Mouse (Mus musculus) limb, embryonic 12.5 days (tissue): ENCODE measurements around the gene Rbp4. TPM values are rescaled to one million over a fixed set of nuclear protein-coding genes. Genes with fewer than 3 reads are reported as not detected.
A peak's percentile ranks its signal among the peaks of the same experiment; 100 is the strongest.

Experiments used
- ATAC-seq: fragments of 200-750 bp; cut with Nextera tagmentation; 2 replicates; pipeline ENCODE4 v1.8.0; 2017; ENCODE audit warnings: low read depth, moderate TSS enrichment; ENCODE audit not compliant: insufficient number of reproducible peaks, insufficient read depth, low FRiP score, low TSS enrichment
- H3K27ac ChIP-seq: fragments of 300-500 bp; sonication (generic); 2 replicates; pipeline ENCODE4 v1.5.1; 2016; ENCODE audit warnings: mild to moderate bottlenecking, moderate library complexity
- H3K27me3 ChIP-seq: fragments of 300-500 bp; sonication (generic); 2 replicates; pipeline ENCODE4 v1.6.1; 2016; ENCODE audit warnings: mild to moderate bottlenecking, moderate library complexity
- H3K36me3 ChIP-seq: fragments of 300-500 bp; sonication (generic); 2 replicates; pipeline ENCODE4 v1.6.1; 2016; ENCODE audit warnings: mild to moderate bottlenecking, moderate library complexity
- H3K4me1 ChIP-seq: fragments of 300-500 bp; sonication (generic); replicated peaks from 2 replicates; pipeline ENCODE4 v1.6.1; 2016
- H3K4me2 ChIP-seq: fragments of 300-500 bp; sonication (generic); 2 replicates; pipeline ENCODE4 v1.6.1; 2016; ENCODE audit warnings: mild to moderate bottlenecking, moderate library complexity
- H3K4me3 ChIP-seq: fragments of 300-500 bp; sonication (generic); replicated peaks from 2 replicates; pipeline ENCODE4 v1.5.1; 2016; ENCODE audit warnings: mild to moderate bottlenecking
- H3K9ac ChIP-seq: fragments of 300-500 bp; sonication (generic); replicated peaks from 2 replicates; pipeline ENCODE4 v1.6.1; 2016; ENCODE audit warnings: mild to moderate bottlenecking, moderate library complexity
- H3K9me3 ChIP-seq: fragments of 300-500 bp; sonication (generic); 2 replicates; pipeline ENCODE4 v1.6.1; 2016; ENCODE audit warnings: mild to moderate bottlenecking, moderate library complexity
- WGBS: fragments of 180-500 bp; shearing (Covaris S2); methylation state at CpG from one replicate; pipeline ENCODE4 v1.1.7; 2016; 5-methylcytosine and 5-hydroxymethylcytosine counted together
- polyA plus RNA-seq: library from polyadenylated mRNA; unstranded; fragments of >200 nt; fragmentation: Nextera tagmentation; extraction: Ambion mirVana; gene quantifications from 2 replicates; pipeline ENCODE4 v1.2.1, GENCODE M21; 2016

Gene Rbp4
- polyA plus RNA-seq, 1 experiment from 2014 or later: 6.8 TPM

GRCm38 (mm10) chr19:38120123-38120760 lies 4.8 kb downstream of the Rbp4 start:
- 86% methylated on average over 5 of the region's 5 CpGs for whole genome bisulfite sequencing
- no peak overlapping the region for H3K4me3 ChIP-seq
- H3K4me2 ChIP-seq: no peak overlapping the region
- H3K4me1 ChIP-seq: no peaks in the 10 kb centered on the region
- H3K27me3 ChIP-seq: peaks cover 31% of the 10 kb centered on the region
- no peak for ATAC-seq
- H3K9me3 ChIP-seq: 0 out of 2 replicates have a peak, but pooled peaks cover 4% of the 10 kb centered on the region
- no peak overlapping the region for H3K27ac ChIP-seq
- H3K36me3 ChIP-seq: no peaks in the 10 kb centered on the region
- no peak overlapping the region for H3K9ac ChIP-seq

GRCm38 (mm10) chr19:38114834-38115491 lies 10.1 kb downstream of the Rbp4 start:
- Histone ChIP-seq H3K27ac (no peak overlapping the region), H3K4me3 (no peak overlapping the region)

GRCm38 (mm10) chr19:38112575-38112974 lies 12.5 kb downstream of the Rbp4 start:
- WGBS: 38% methylated on average over 4 of the region's 4 CpGs
- no peaks in the 10 kb centered on the region for H3K9me3 ChIP-seq
- no peak overlapping the region for H3K4me2 ChIP-seq
- no peak overlapping the region for H3K27ac ChIP-seq
- ATAC-seq: no peak
- H3K4me3 ChIP-seq: no peak overlapping the region
- no peaks in the 10 kb centered on the region for H3K36me3 ChIP-seq
- H3K27me3 ChIP-seq: no peaks in the 10 kb centered on the region
- H3K9ac ChIP-seq: no peak overlapping the region
- H3K4me1 ChIP-seq: peaks cover 8% of the 10 kb centered on the region; the same call in 1 of the 2 replicates

More at GRCm38 (mm10) chr19:38114834-38115491, 10.1 kb downstream of the Rbp4 start:
- Histone ChIP-seq H3K9ac (no peak overlapping the region), H3K36me3 (no peaks in the 10 kb centered on the region), H3K27me3 (no peaks in the 10 kb centered on the region), H3K4me1 (peaks cover 8% of the 10 kb centered on the region; the same call in 1 of the 2 replicates), H3K4me2 (no peak overlapping the region), H3K9me3 (0 out of 2 replicates have a peak, but pooled peaks cover 2% of the 10 kb centered on the region)
- ATAC-seq: no peak
- 89% methylated on average over 7 of the region's 7 CpGs for WGBS

GRCm38 (mm10) chr19:38111056-38111455 lies 14.0 kb downstream of the Rbp4 start:
- no peak overlapping the region for H3K27ac ChIP-seq
- no peak for ATAC-seq
- 78% methylated on average over 8 of the region's 8 CpGs for WGBS

GRCm38 (mm10) chr19:38109506-38110242 lies 15.4 kb downstream of the Rbp4 start:
- Histone ChIP-seq H3K27ac (no peak overlapping the region), H3K4me1 (peaks cover 8% of the 10 kb centered on the region; the same call in 1 of the 2 replicates), H3K9ac (no peak overlapping the region), H3K9me3 (no peaks in the 10 kb centered on the region), H3K4me3 (no peak overlapping the region), H3K4me2 (no peak overlapping the region), H3K27me3 (no peaks in the 10 kb centered on the region), H3K36me3 (no peaks in the 10 kb centered on the region)
- ATAC-seq: no peak
- WGBS: 90% methylated on average over 15 of the region's 15 CpGs

More at GRCm38 (mm10) chr19:38111056-38111455, 14.0 kb downstream of the Rbp4 start:
- Histone ChIP-seq H3K4me1 (peaks cover 8% of the 10 kb centered on the region; the same call in 1 of the 2 replicates), H3K9me3 (no peaks in the 10 kb centered on the region), H3K4me3 (no peak overlapping the region), H3K27me3 (no peaks in the 10 kb centered on the region), H3K4me2 (no peak overlapping the region), H3K36me3 (no peaks in the 10 kb centered on the region), H3K9ac (no peak overlapping the region)

GRCm38 (mm10) chr19:38107871-38108270 lies 17.2 kb downstream of the Rbp4 start:
- Histone ChIP-seq H3K9ac (no peak overlapping the region), H3K4me1 (peaks cover 8% of the 10 kb centered on the region; the same call in 1 of the 2 replicates), H3K4me2 (no peak overlapping the region), H3K9me3 (no peaks in the 10 kb centered on the region), H3K36me3 (no peaks in the 10 kb centered on the region), H3K27me3 (no peaks in the 10 kb centered on the region), H3K27ac (no peak overlapping the region), H3K4me3 (no peak overlapping the region)
- 91% methylated on average over 4 of the region's 4 CpGs for WGBS
- no peak for ATAC-seq

- H3K27me3 ChIP-seq: peaks cover 72% of the 10 kb centered on the region
- 1% methylated on average over 77 of the region's 77 CpGs for WGBS
- H3K4me3 ChIP-seq: peak within 1 kb of the TSS; percentile 39
- no peaks in the 10 kb centered on the region for H3K9me3 ChIP-seq
- H3K4me2 ChIP-seq: peak within 1 kb of the TSS; percentile 67
- H3K9ac ChIP-seq: peak within 1 kb of the TSS; percentile 37; the same call in 1 of the 2 replicates
- ATAC-seq: no peak
- H3K27ac ChIP-seq: no peak within 1 kb of the TSS
- peaks cover 13% of the 10 kb centered on the region for H3K4me1 ChIP-seq
- no peaks in the 10 kb centered on the region for H3K36me3 ChIP-seq
These were observed 28.0 kb downstream of the Rbp4 start, which contains the start of gene Ffar4 for GRCm38 (mm10) chr19:38096858-38097758. TSS of gene Ffar4 (plus strand) at chr19:38097071.

GRCm38 (mm10) chr19:38096231-38096630 lies 28.9 kb downstream of the Rbp4 start:
- no peaks in the 10 kb centered on the region for H3K9me3 ChIP-seq
- no peaks in the 10 kb centered on the region for H3K36me3 ChIP-seq
- no peak for ATAC-seq
- H3K4me2 ChIP-seq: no peak overlapping the region
- no peak overlapping the region for H3K9ac ChIP-seq
- H3K4me1 ChIP-seq: peaks cover 19% of the 10 kb centered on the region
- H3K4me3 ChIP-seq: no peak overlapping the region
- no peak overlapping the region for H3K27ac ChIP-seq
- H3K27me3 ChIP-seq: peaks cover 72% of the 10 kb centered on the region
- WGBS: 12% methylated on average over 4 of the region's 4 CpGs

- peaks cover 9% of the 10 kb centered on the region for H3K4me1 ChIP-seq
- WGBS: 36% methylated on average over 4 of the region's 4 CpGs
- no peak overlapping the region for H3K4me3 ChIP-seq
- no peak overlapping the region for H3K9ac ChIP-seq
- no peak overlapping the region for H3K27ac ChIP-seq
- no peaks in the 10 kb centered on the region for H3K36me3 ChIP-seq
- no peak overlapping the region for H3K4me2 ChIP-seq
- H3K27me3 ChIP-seq: peaks cover 33% of the 10 kb centered on the region
- ATAC-seq: no peak
- H3K9me3 ChIP-seq: no peaks in the 10 kb centered on the region
These were observed 33.5 kb downstream of the Rbp4 start for GRCm38 (mm10) chr19:38091512-38091985.

- H3K36me3 ChIP-seq: no peaks in the 10 kb centered on the region
- no peak for ATAC-seq
- 81% methylated on average over 8 of the region's 8 CpGs for WGBS
These were observed 35.7 kb downstream of the Rbp4 start for GRCm38 (mm10) chr19:38089358-38089757.

More at GRCm38 (mm10) chr19:38089358-38089757, 35.7 kb downstream of the Rbp4 start:
- no peak overlapping the region for H3K4me2 ChIP-seq
- H3K27me3 ChIP-seq: peaks cover 11% of the 10 kb centered on the region
- H3K27ac ChIP-seq: no peak overlapping the region
- peaks cover 7% of the 10 kb centered on the region for H3K4me1 ChIP-seq
- H3K9me3 ChIP-seq: no peaks in the 10 kb centered on the region
- no peak overlapping the region for H3K9ac ChIP-seq
- H3K4me3 ChIP-seq: no peak overlapping the region
